17 mouse cellular contexts compared by ENCODE assay signal in genomic region chr14:99190153-99190790, GRCm38 (mm10).
DNase-seq lines count a peak whose midpoint lies in the region; ATAC-seq lines count a peak whose summit lies in the region.
"Had no signal": no experiment of that assay in that cellular context is flagged by ENCODE, and none has a peak within 500 bp of the region (broad histone marks: within the 10 kb centered on the region; RNA-seq: fewer than 3 reads in every experiment).

No protein-coding gene starts in this region.

- 92% methylated on average over 5 of the region's 5 CpGs for WGBS in heart, embryonic 10.5 days
- 93% methylated on average over 5 of the region's 5 CpGs for WGBS in intestine, embryonic 16.5 days

- H3K27me3 ChIP-seq in heart, embryonic 10.5 days (ENCODE audit: insufficient read depth, poor library complexity, severe bottlenecking): no peaks in the 10 kb centered on the region
- no peaks in the 10 kb centered on the region for H3K27me3 ChIP-seq in intestine, embryonic 16.5 days (replicated peaks; ENCODE audit: control insufficient read depth, insufficient read depth, low read length)
- H3K27me3 ChIP-seq: forebrain, embryonic 15.5 days; liver, embryonic 13.5 days; megakaryocyte, embryonic 14.5 days had no signal

- peak; percentile 63 for DNase-seq in heart, adult 8-10 months (ENCODE audit: low spot score)
- no peak for DNase-seq in heart, embryonic 10.5 days (ENCODE audit: low spot score)
- peak; percentile 5 for DNase-seq in cerebellum, adult 9-11 months
- DNase-seq in gastrocnemius, adult 8-10 months (ENCODE audit: low spot score in 2 of 2): peak; percentile 54 to 68
- peak; percentile 13 to 18 for DNase-seq in heart, postnatal 36 days
- DNase-seq in embryo, embryonic 10.5 days (ENCODE audit: low spot score): no peak
- DNase-seq: embryo, embryonic 11 days; kidney, adult 8-10 months; layer of hippocampus, postnatal 36 days; liver, embryonic 13.5 days; right cerebral cortex, adult 18-20 months; thymus, postnatal 25 days had no signal

- peaks cover 7% of the 10 kb centered on the region; the same call in 1 of the 2 replicates for H3K36me3 ChIP-seq in heart, embryonic 10.5 days
- no peaks in the 10 kb centered on the region for H3K36me3 ChIP-seq in intestine, embryonic 16.5 days (ENCODE audit: control insufficient read depth, insufficient read depth, low read length)
- H3K36me3 ChIP-seq: forebrain, embryonic 15.5 days; liver, embryonic 13.5 days had no signal

- no peak overlapping the region for H3K4me3 ChIP-seq in heart, embryonic 10.5 days
- H3K4me3 ChIP-seq in intestine, embryonic 16.5 days (ENCODE audit: low read length): no peak overlapping the region
- H3K4me3 ChIP-seq: forebrain, embryonic 15.5 days; limb, embryonic 10.5 days; liver, embryonic 13.5 days; megakaryocyte, embryonic 14.5 days had no signal

- H3K4me2 ChIP-seq in intestine, embryonic 16.5 days (ENCODE audit: low read depth, low read length): no peak overlapping the region
- H3K4me2 ChIP-seq: forebrain, embryonic 15.5 days; liver, embryonic 13.5 days had no signal

- H3K9ac ChIP-seq in intestine, embryonic 16.5 days (ENCODE audit: low read depth, low read length): no peak overlapping the region
- H3K9ac ChIP-seq: forebrain, embryonic 15.5 days; liver, embryonic 13.5 days had no signal

- ATAC-seq in intestine, embryonic 16.5 days: no peak
- ATAC-seq: forebrain, embryonic 15.5 days; hindbrain, embryonic 16.5 days had no signal

- intact Hi-C loops in heart, postnatal 36 days (cut with DNase I): no loop called here

- 0 out of 2 replicates have a peak, but pooled peaks cover 7% of the 10 kb centered on the region for H3K4me1 ChIP-seq in heart, embryonic 10.5 days
- H3K4me1 ChIP-seq in intestine, embryonic 16.5 days (ENCODE audit: control insufficient read depth, insufficient read depth, low read length): no peaks in the 10 kb centered on the region
- H3K4me1 ChIP-seq: forebrain, embryonic 15.5 days; limb, embryonic 10.5 days; liver, embryonic 13.5 days; megakaryocyte, embryonic 14.5 days had no signal

- no peaks in the 10 kb centered on the region for H3K9me3 ChIP-seq in heart, embryonic 10.5 days
- no peaks in the 10 kb centered on the region for H3K9me3 ChIP-seq in intestine, embryonic 16.5 days (ENCODE audit: control insufficient read depth, low read length)
- H3K9me3 ChIP-seq: forebrain, embryonic 15.5 days; limb, embryonic 10.5 days; liver, embryonic 13.5 days; megakaryocyte, embryonic 14.5 days had no signal

- no peak overlapping the region for H3K27ac ChIP-seq in heart, embryonic 10.5 days
- no peak overlapping the region for H3K27ac ChIP-seq in intestine, embryonic 16.5 days (ENCODE audit: low read length)
- H3K27ac ChIP-seq: forebrain, embryonic 15.5 days; limb, embryonic 10.5 days; liver, embryonic 13.5 days had no signal

Comparison
In these comparisons a context has a peak if more than half of its experiments do, and no peak if none do; other contexts are left out.
1. DNase-seq: peak in heart, adult 8-10 months (single experiment), cerebellum, adult 9-11 months (single experiment), gastrocnemius, adult 8-10 months (2 of 2) and heart, postnatal 36 days (2 of 2); none in heart, embryonic 10.5 days (single experiment) and embryo, embryonic 10.5 days (single experiment).